Mouse (Mus musculus): ENCODE results near the gene Col13a1.

DNA sequence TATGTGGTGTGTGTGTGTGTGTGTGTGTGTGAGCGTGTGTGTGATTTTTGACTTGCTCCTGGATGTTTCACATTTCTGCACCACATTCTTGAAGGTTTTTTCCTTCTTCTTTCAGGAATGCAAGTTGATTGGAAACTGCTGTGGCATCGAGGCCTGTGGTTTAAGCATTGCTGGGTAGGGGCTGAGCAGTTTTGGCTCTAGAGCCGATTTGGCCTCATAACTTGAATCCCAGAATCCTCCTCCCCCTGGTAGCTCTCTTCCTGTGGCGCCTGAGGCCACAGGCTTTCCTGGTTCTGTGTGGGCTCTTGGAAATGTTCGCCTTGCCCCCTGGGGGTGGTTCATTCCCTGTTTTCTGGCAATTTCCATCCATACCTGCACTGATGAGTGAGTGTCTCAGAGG lies 166.9 kb downstream of the Col13a1 start:
- TF ChIP-seq CTCF (IDR thresholded peaks at IDR 0.05; ENCODE audit: low read depth): no peak
- TF ChIP-seq EP300 (IDR thresholded peaks at IDR 0.05; ENCODE audit: low read depth): no peak

Measured in liver, embryonic 14.5 days (tissue).